8 mouse cellular contexts compared by ENCODE assay signal in the genomic region with DNA sequence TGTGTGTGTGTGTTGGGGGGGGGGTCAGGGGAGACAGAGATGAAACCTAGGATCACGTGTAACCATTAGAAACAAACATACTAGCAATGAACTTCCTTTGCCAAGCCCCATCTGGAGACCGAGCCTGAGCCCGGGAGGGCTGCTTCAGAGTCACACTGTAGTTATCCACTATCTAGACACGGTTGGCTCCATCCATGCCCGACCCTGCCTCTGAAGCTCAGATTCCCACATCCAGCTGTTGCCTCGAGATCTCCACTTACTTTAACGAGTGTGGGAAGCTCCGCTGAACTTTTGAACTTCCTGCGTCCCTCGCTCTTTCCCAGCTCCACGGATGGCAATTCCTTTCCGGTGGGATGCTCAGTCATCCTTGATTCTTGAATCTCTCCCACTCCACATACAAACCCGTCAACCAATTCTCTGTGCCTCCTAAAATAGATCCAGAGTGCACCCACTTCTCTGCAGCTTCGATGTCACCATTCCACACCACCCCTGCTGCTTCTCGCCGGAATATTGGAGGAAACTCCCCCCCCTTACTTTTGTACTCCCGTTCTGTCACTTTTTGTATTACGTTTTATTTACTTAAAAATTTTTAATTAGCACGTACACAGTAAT. TPM values are rescaled to one million over a fixed set of nuclear protein-coding genes. Genes with fewer than 3 reads are reported as not detected.
DNase-seq lines count a peak whose midpoint lies in the region; ATAC-seq and TF ChIP-seq lines count a peak whose summit lies in the region.

No protein-coding gene starts in this region.

- H3K36me3 ChIP-seq in kidney, embryonic 15.5 days: no peaks in the 10 kb centered on the region
- H3K36me3 ChIP-seq in heart, adult 2 months (ENCODE audit: control insufficient read depth, insufficient read depth, low read length): 0 out of 2 replicates have a peak, but pooled peaks cover 2% of the 10 kb centered on the region
- H3K36me3 ChIP-seq in neural tube, embryonic 11.5 days (ENCODE audit: control insufficient read depth, insufficient read depth, low read length): no peaks in the 10 kb centered on the region

- TF ChIP-seq EP300 in heart, adult 2 months (IDR thresholded peaks at IDR 0.05; ENCODE audit: insufficient read depth, low read depth, low read length): no peak

- 0 out of 2 replicates have a peak overlapping the region, but pooled peaks have one; percentile 2 for H3K4me3 ChIP-seq in kidney, embryonic 15.5 days (replicated peaks)
- no peak overlapping the region for H3K4me3 ChIP-seq in heart, adult 2 months
- no peak overlapping the region for H3K4me3 ChIP-seq in neural tube, embryonic 11.5 days (ENCODE audit: low read depth, low read length)

- no peak overlapping the region for H3K9ac ChIP-seq in kidney, embryonic 15.5 days
- no peak overlapping the region for H3K9ac ChIP-seq in heart, adult 2 months (ENCODE audit: low read depth, low read length)
- H3K9ac ChIP-seq in neural tube, embryonic 11.5 days (ENCODE audit: low read length): no peak overlapping the region

- H3K27ac ChIP-seq in kidney, embryonic 15.5 days: peak overlapping the region; percentile 87
- H3K27ac ChIP-seq in heart, adult 2 months: peak overlapping the region; percentile 26; the same call in 1 of the 2 replicates
- no peak overlapping the region for H3K27ac ChIP-seq in neural tube, embryonic 11.5 days (ENCODE audit: low read depth, low read length)

- no peak for DNase-seq in kidney, adult 9 months
- peak; percentile 9 to 37 for DNase-seq in heart, adult 2 months
- DNase-seq in kidney, postnatal 10 days: peak; percentile 63
- DNase-seq in neural tube, embryonic 11.5 days (ENCODE audit: low spot score): peak; percentile 29
- DNase-seq in thymus, postnatal 36 days: no peak
- no peak for DNase-seq in gastrocnemius, adult 18-20 months (ENCODE audit: low spot score)
- no peak for DNase-seq in thymus, postnatal 14 days

- peak overlapping the region; percentile 47 for H3K4me2 ChIP-seq in kidney, embryonic 15.5 days
- H3K4me2 ChIP-seq in neural tube, embryonic 11.5 days (ENCODE audit: low read depth): no peak overlapping the region

- TF ChIP-seq CTCF in heart, adult 2 months (IDR thresholded peaks at IDR 0.05): no peak

- TF ChIP-seq POLR2A in heart, adult 2 months (IDR thresholded peaks at IDR 0.05; ENCODE audit: insufficient read depth, low read depth, low read length): no peak

- peaks cover 23% of the 10 kb centered on the region for H3K4me1 ChIP-seq in kidney, embryonic 15.5 days
- peaks cover 4% of the 10 kb centered on the region for H3K4me1 ChIP-seq in heart, adult 2 months (ENCODE audit: control insufficient read depth, insufficient read depth, low read length)
- no peaks in the 10 kb centered on the region for H3K4me1 ChIP-seq in neural tube, embryonic 11.5 days (ENCODE audit: control insufficient read depth, insufficient read depth, low read length)

- ATAC-seq in kidney, embryonic 15.5 days (replicated peaks; ENCODE audit: low FRiP score): peak; percentile 92
- no peak for ATAC-seq in neural tube, embryonic 11.5 days (ENCODE audit: insufficient read depth, low FRiP score, low TSS enrichment)

- no peaks in the 10 kb centered on the region for H3K27me3 ChIP-seq in kidney, embryonic 15.5 days
- no peaks in the 10 kb centered on the region for H3K27me3 ChIP-seq in heart, adult 2 months (ENCODE audit: control insufficient read depth, insufficient read depth, low read length)
- H3K27me3 ChIP-seq in neural tube, embryonic 11.5 days (ENCODE audit: control insufficient read depth, insufficient read depth, low read length): no peaks in the 10 kb centered on the region

- WGBS in kidney, embryonic 15.5 days: 9% methylated on average over 19 of the region's 19 CpGs
- WGBS in heart, adult 2 months: 24% methylated on average over 19 of the region's 19 CpGs
- WGBS in neural tube, embryonic 11.5 days: 58% methylated on average over 19 of the region's 19 CpGs

- no peaks in the 10 kb centered on the region for H3K79me2 ChIP-seq in heart, adult 2 months (replicated peaks; ENCODE audit: control insufficient read depth, insufficient read depth, low read length)

- intact Hi-C loops in heart, adult 2 months (cut with DNase I): no loop called here

- no peaks in the 10 kb centered on the region for H3K9me3 ChIP-seq in kidney, embryonic 15.5 days (replicated peaks)
- H3K9me3 ChIP-seq in neural tube, embryonic 11.5 days (ENCODE audit: control insufficient read depth, low read length): no peaks in the 10 kb centered on the region

RNA-seq across cellular contexts. Expression of a gene that starts 15.3 kb away (rescaled TPM):
- polyA plus RNA-seq in kidney, embryonic 15.5 days (2015; fragmentation: Nextera tagmentation; extraction: Ambion mirVana): 22.5 and 22.9 TPM in 2 replicates
- 10 to 100 TPM; 26.3 to 28.5 TPM for total RNA-seq in heart, adult 2 months (2021)
- polyA plus RNA-seq in heart, adult 2 months (2012; rRNA removed): 14.3 and 18.4 TPM in 2 replicates
- polyA plus RNA-seq in neural tube, embryonic 11.5 days (2014; fragmentation: Nextera tagmentation; extraction: Ambion mirVana): 21.6 and 23.4 TPM in 2 replicates
- 100 to 1,000 TPM in 1 of 2 experiments, 10 to 100 TPM in 1; 87.0 to 114 TPM for total RNA-seq in gastrocnemius, adult 18-20 months (2021)

Comparison
In these comparisons a context has a peak if more than half of its experiments do, and no peak if none do; other contexts are left out.
1. DNase-seq: peak in heart, adult 2 months (2 of 2), kidney, postnatal 10 days (single experiment) and neural tube, embryonic 11.5 days (single experiment); none in kidney, adult 9 months (single experiment), thymus, postnatal 36 days (0 of 2), gastrocnemius, adult 18-20 months (single experiment) and thymus, postnatal 14 days (single experiment).